Mouse (Mus musculus) CH12.LX (cell line): Measurements from ENCODE around the gene Defb19. TPM values are rescaled to one million over a fixed set of nuclear protein-coding genes. Genes with fewer than 3 reads are reported as not detected.

Experiments used
- DNase-seq: peaks from one replicate; pipeline ENCODE4 v3.0.0-alpha.2; 2013; ENCODE audit errors: extremely low read depth
- H3K27ac ChIP-seq: 2 replicates; pipeline ENCODE4 v1.5.1; 2012; ENCODE audit warnings: low read depth, mild to moderate bottlenecking, control low read depth, moderate library complexity; ENCODE audit not compliant: insufficient read depth
- H3K27me3 ChIP-seq: replicated peaks from 2 replicates; pipeline ENCODE3; 2012; ENCODE audit warnings: inconsistent platforms
- H3K36me3 ChIP-seq, 2 experiments: replicated peaks in 1 of 2; 2 replicates each; pipeline versions ENCODE3 to v1.6.1; 2012; ENCODE audit warnings: inconsistent platforms in 1 of 2, low read length in 1 of 2, mild to moderate bottlenecking in 1 of 2, mixed read lengths in 1 of 2, moderate library complexity in 1 of 2; ENCODE audit not compliant: control insufficient read depth in 1 of 2, insufficient read depth in 1 of 2
- H3K4me1 ChIP-seq, 2 experiments: 2 replicates each; pipeline ENCODE4 v1.6.1; 2012; ENCODE audit warnings: inconsistent platforms in 1 of 2, moderate library complexity in 1 of 2; ENCODE audit not compliant: insufficient read depth in 2 of 2, control insufficient read depth in 1 of 2
- H3K4me2 ChIP-seq: 2 replicates; pipeline ENCODE4 v1.6.1; 2012; ENCODE audit warnings: low read depth, mild to moderate bottlenecking, control low read depth; ENCODE audit not compliant: poor library complexity, insufficient read depth, severe bottlenecking
- H3K4me3 ChIP-seq, 3 experiments: fragments of 150-350 bp in 1 of 3; sonication (generic) in 1 of 3; replicated peaks in 1 of 3; 2 replicates each; pipeline versions ENCODE3 to v1.5.1; 2011 to 2012; ENCODE audit warnings: low read depth in 2 of 3, low read length in 2 of 3, mild to moderate bottlenecking in 2 of 3, moderate library complexity in 2 of 3, control low read depth in 1 of 3, improper control_type of control experiment in 1 of 3, inconsistent platforms in 1 of 3, mixed read lengths in 1 of 3; ENCODE audit not compliant: poor library complexity in 1 of 3
- H3K79me2 ChIP-seq: replicated peaks from 2 replicates; pipeline ENCODE4 v1.6.1; 2012; ENCODE audit warnings: mild to moderate bottlenecking, moderate library complexity; ENCODE audit not compliant: control insufficient read depth, poor library complexity, insufficient read depth, severe bottlenecking; ENCODE audit errors: extremely low read depth
- H3K9ac ChIP-seq: 2 replicates; pipeline ENCODE4 v1.6.1; 2012; ENCODE audit warnings: low read depth, mild to moderate bottlenecking, control low read depth, moderate library complexity; ENCODE audit not compliant: insufficient read depth
- H3K9me3 ChIP-seq: replicated peaks from 2 replicates; pipeline ENCODE3; 2012; ENCODE audit warnings: low read length, inconsistent platforms, mixed read lengths
- CHD1 ChIP-seq: IDR thresholded peaks from 2 replicates; pipeline ENCODE4 v1.6.1; 2012; ENCODE audit warnings: low read depth, low read length, improper control_type of control experiment, inconsistent platforms
- CTCF ChIP-seq, 2 experiments: IDR thresholded peaks in 1 of 2; conservative IDR thresholded peaks in 1 of 2; 2 replicates each; pipeline ENCODE4 v1.5.1; 2011 to 2012; ENCODE audit warnings: low read depth in 2 of 2, low read length in 2 of 2, improper control_type of control experiment in 1 of 2, inconsistent platforms in 1 of 2, mild to moderate bottlenecking in 1 of 2, moderate library complexity in 1 of 2
- E2F4 ChIP-seq: IDR thresholded peaks from 2 replicates; pipeline ENCODE4 v1.6.1; 2011; ENCODE audit warnings: low read depth, low read length, improper control_type of control experiment; ENCODE audit not compliant: insufficient replicate concordance
- EP300 ChIP-seq: IDR thresholded peaks from 2 replicates; pipeline ENCODE4 v1.6.1; 2011; ENCODE audit warnings: low read length, improper control_type of control experiment
- ETS1 ChIP-seq: conservative IDR thresholded peaks from 2 replicates; pipeline ENCODE4 v1.6.1; 2012; ENCODE audit warnings: low read depth, mild to moderate bottlenecking, inconsistent platforms, low read length, improper control_type of control experiment, moderate library complexity
- HCFC1 ChIP-seq: IDR thresholded peaks from 2 replicates; pipeline ENCODE4 v1.6.1; 2012; ENCODE audit warnings: low read depth, mild to moderate bottlenecking, inconsistent platforms, low read length, improper control_type of control experiment
- MAFK ChIP-seq: IDR thresholded peaks from 2 replicates; pipeline ENCODE4 v1.6.1; 2011; ENCODE audit warnings: low read length, improper control_type of control experiment; ENCODE audit not compliant: insufficient replicate concordance
- MAZ ChIP-seq: IDR thresholded peaks from 2 replicates; pipeline ENCODE4 v1.6.1; 2012; ENCODE audit warnings: low read depth, mild to moderate bottlenecking, inconsistent platforms, low read length, improper control_type of control experiment, moderate library complexity
- MXI1 ChIP-seq: IDR thresholded peaks from 2 replicates; pipeline ENCODE4 v1.6.1; 2011; ENCODE audit warnings: mild to moderate bottlenecking, low read depth, low read length, improper control_type of control experiment
- MYC ChIP-seq: IDR thresholded peaks from 2 replicates; pipeline ENCODE4 v1.6.1; 2011; ENCODE audit warnings: low read depth, mild to moderate bottlenecking, improper control_type of control experiment, low read length
- NRF1 ChIP-seq: IDR thresholded peaks from 2 replicates; pipeline ENCODE4 v1.6.1; 2014; ENCODE audit warnings: low read depth, mild to moderate bottlenecking, inconsistent platforms, low read length, improper control_type of control experiment, moderate library complexity
- PAX5 ChIP-seq: IDR thresholded peaks from 2 replicates; pipeline ENCODE4 v1.6.1; 2012; ENCODE audit warnings: low read length, inconsistent platforms, mixed read lengths
- RAD21 ChIP-seq: IDR thresholded peaks from 2 replicates; pipeline ENCODE4 v1.6.1; 2011; ENCODE audit warnings: low read depth, mild to moderate bottlenecking, low read length, improper control_type of control experiment, moderate library complexity
- RCOR1 ChIP-seq: conservative IDR thresholded peaks from 2 replicates; pipeline ENCODE4 v1.6.1; 2012; ENCODE audit warnings: low read depth, mild to moderate bottlenecking, inconsistent platforms, low read length, improper control_type of control experiment
- SIN3A ChIP-seq: IDR thresholded peaks from 2 replicates; pipeline ENCODE4 v1.6.1; 2012; ENCODE audit warnings: low read length, improper control_type of control experiment, inconsistent platforms
- TBP ChIP-seq: conservative IDR thresholded peaks from 2 replicates; pipeline ENCODE4 v1.6.1; 2011; ENCODE audit warnings: low read depth, low read length, improper control_type of control experiment
- TCF12 ChIP-seq: IDR thresholded peaks from 2 replicates; pipeline ENCODE4 v1.6.1; 2014; ENCODE audit warnings: low read depth, mild to moderate bottlenecking, inconsistent platforms, low read length, improper control_type of control experiment
- ZNF384 ChIP-seq: IDR thresholded peaks from 2 replicates; pipeline ENCODE4 v1.6.1; 2012; ENCODE audit warnings: low read depth, low read length, improper control_type of control experiment, inconsistent platforms
- dilution Hi-C: fragments of 300-500 bp; cut with MboI; formaldehyde crosslinking; loops from 2 replicates; pipeline ENCODE4 v1.14.3; 2020; ENCODE audit warnings: low sequenced_read_pairs; ENCODE audit not compliant: extremely low pct_unique_long_range_greater_than_20kb, extremely low pct_ligation_motif_present
- in situ Hi-C: fragments of 300-500 bp; cut with MboI; formaldehyde crosslinking; loops from 3 replicates; pipeline ENCODE4 v1.14.3; 2019; ENCODE audit warnings: low sequenced_read_pairs, low pct_ligation_motif_present, low pct_unique_long_range_greater_than_20kb, mixed read lengths
- polyA plus RNA-seq: library from polyadenylated mRNA; unstranded; fragments of >175 nt; gene quantifications from 2 replicates; pipeline ENCODE4 v1.2.1, GENCODE M21; 2012; ENCODE audit warnings: low read depth; ENCODE audit not compliant: insufficient read length
- total RNA-seq, 2 experiments: library from RNA; depleted of rRNA; stranded (reverse); fragments of 300-350 nt in 1 of 2; fragments of >200 nt in 1 of 2; gene quantifications; 2 replicates each; pipeline ENCODE4 v1.2.3; 2012 to 2014

Gene Defb19
- total and polyA plus RNA-seq, 3 experiments = not detected

DNA sequence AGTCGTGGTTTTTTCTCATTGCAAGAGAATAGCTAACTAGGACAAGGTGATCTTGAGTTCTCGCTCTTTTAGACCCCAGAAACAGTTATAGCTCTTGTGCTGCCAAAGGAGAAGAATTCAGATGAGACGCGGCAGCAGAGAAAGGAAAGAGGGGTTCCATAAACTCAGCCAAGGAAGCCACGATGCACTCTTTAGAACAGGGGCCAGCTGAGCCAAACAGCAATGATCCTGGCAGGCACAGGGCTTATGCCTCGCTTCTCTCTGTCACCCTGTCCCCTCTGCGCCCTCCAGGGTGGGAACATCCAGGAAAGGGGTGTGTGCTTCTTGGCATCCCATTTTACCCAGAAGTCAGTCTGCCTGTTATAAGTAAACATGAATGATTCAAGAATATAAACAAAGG is 19.2 kb upstream of the Defb19 start, which contains the start of gene Defb45:
TSS of gene Defb45 (minus strand) at position 101 of the 400 bp plus-strand sequence.
- Histone ChIP-seq H3K9me3 (peaks cover 9% of the 10 kb centered on the region), H3K27ac (no peak within 1 kb of the TSS), H3K4me3 (no peak within 1 kb of the TSS), H3K79me2 (no peaks in the 10 kb centered on the region), H3K27me3 (peaks cover 5% of the 10 kb centered on the region), H3K36me3 (no peaks in the 10 kb centered on the region), H3K4me1 (peaks cover 3 to 7% of the 10 kb centered on the region in 2 experiments; a peak in 2 of 4 replicates), H3K9ac (no peak within 1 kb of the TSS), H3K4me2 (0 out of 2 replicates have a peak within 1 kb of the TSS, but pooled peaks have one; percentile 14)
- DNase-seq = no peak
- no peak for TF ChIP-seq MAFK
- TF ChIP-seq PAX5 = no peak
- TF ChIP-seq TBP = no peak
- no peak for TF ChIP-seq MAZ
- TF ChIP-seq ETS1 = no peak
- TF ChIP-seq MYC = no peak
- TF ChIP-seq CTCF (conservative IDR thresholded peaks at IDR 0.05 in 1 of 2, IDR thresholded peaks at IDR 0.05 in 1 of 2; ENCODE audit: low read depth in 2 of 2, low read length in 2 of 2) = no peak
- in situ Hi-C loops (loop anchor here (25.0 kb wide), 1 partner anchor 137 kb away; the partner anchor contains the start of gene Defb23), dilution Hi-C loops (no loop called here)

DNA sequence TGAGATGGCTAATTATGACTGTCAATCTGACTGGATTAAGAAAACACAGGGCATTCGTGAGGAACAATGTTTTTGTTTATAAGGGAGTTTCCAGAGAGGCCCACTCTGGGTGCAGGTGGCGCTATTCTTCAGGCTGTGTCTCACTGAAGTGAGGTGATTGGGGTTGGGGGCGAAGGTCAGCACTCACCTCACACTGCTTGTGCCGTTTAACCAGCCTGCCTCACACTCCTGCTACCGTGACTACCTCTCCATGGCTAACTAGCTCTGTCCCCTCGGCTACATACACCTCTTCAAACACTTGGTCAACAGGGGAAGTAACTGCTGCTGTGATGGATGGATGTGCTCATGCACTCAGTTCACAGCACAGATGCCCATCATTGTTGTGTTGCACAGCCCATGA is 8.9 kb upstream of the Defb19 start:
- Histone ChIP-seq H3K4me1 (peaks cover 0 to 9% of the 10 kb centered on the region in 2 experiments; a peak in 2 of 4 replicates), H3K36me3 (no peaks in the 10 kb centered on the region), H3K27ac (no peak overlapping the region), H3K4me2 (no peak overlapping the region), H3K9ac (no peak overlapping the region), H3K9me3 (no peaks in the 10 kb centered on the region), H3K4me3 (no peak overlapping the region), H3K27me3 (peaks cover 28% of the 10 kb centered on the region), H3K79me2 (no peaks in the 10 kb centered on the region)
- no peak for TF ChIP-seq E2F4
- TF ChIP-seq CTCF (conservative IDR thresholded peaks at IDR 0.05 in 1 of 2, IDR thresholded peaks at IDR 0.05 in 1 of 2; ENCODE audit: low read depth in 2 of 2, low read length in 2 of 2) = peak in 1 of 2 experiments; percentile 4; a peak in 1 of 4 replicates
- dilution Hi-C loops = no loop called here
- no peak for DNase-seq
- in situ Hi-C loops = loop anchor here (25.0 kb wide), 1 partner anchor 127 kb away; the partner anchor contains the start of gene Defb23

DNA sequence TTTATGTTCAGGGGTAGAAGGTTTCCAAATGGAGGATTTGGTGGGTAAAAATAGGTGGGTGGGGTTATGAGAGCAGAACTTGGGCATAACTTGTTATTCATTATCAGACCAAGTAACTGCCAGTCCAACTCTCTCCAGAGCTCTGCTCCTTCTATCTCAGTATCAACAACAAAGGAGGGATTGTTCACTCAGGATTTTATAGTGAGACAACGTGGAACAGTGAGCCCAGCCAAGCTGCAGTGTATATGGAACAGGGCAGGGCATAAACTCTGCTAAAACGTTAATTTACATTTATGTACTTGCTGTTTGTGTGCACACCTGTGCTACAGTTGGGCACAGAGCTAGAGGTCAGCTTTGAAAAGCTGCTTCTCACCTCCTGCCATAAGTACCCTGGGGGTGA is 8.3 kb upstream of the Defb19 start:
- dilution Hi-C loops (no loop called here), in situ Hi-C loops (loop anchor here (25.0 kb wide), 1 partner anchor 126 kb away; the partner anchor contains the start of gene Defb23)
- Histone ChIP-seq H3K9me3 (no peaks in the 10 kb centered on the region), H3K36me3 (no peaks in the 10 kb centered on the region), H3K4me2 (no peak overlapping the region), H3K27ac (no peak overlapping the region), H3K27me3 (peaks cover 33% of the 10 kb centered on the region), H3K79me2 (no peaks in the 10 kb centered on the region), H3K4me3 (no peak overlapping the region), H3K4me1 (peaks cover 0 to 9% of the 10 kb centered on the region in 2 experiments; a peak in 2 of 4 replicates), H3K9ac (no peak overlapping the region)
- no peak for TF ChIP-seq RCOR1
- no peak for TF ChIP-seq PAX5
- no peak for TF ChIP-seq MXI1
- TF ChIP-seq SIN3A = no peak
- no peak for TF ChIP-seq EP300
- no peak for TF ChIP-seq MAFK
- TF ChIP-seq MAZ = no peak
- no peak for TF ChIP-seq TCF12
- no peak for TF ChIP-seq HCFC1
- no peak for TF ChIP-seq RAD21
- TF ChIP-seq CHD1 = no peak
- no peak for TF ChIP-seq ZNF384
- no peak for TF ChIP-seq NRF1
- DNase-seq = no peak
